Mouse (Mus musculus) MEL (cell line): Measurements from ENCODE around the gene Dnaic2.

Experiments
- BHLHE40 ChIP-seq: IDR thresholded peaks from 2 replicates; pipeline ENCODE4 v1.6.1; 2012; ENCODE audit warnings: low read depth, mild to moderate bottlenecking, inconsistent platforms, low read length, improper control_type of control experiment, borderline replicate concordance
- CHD1 ChIP-seq: IDR thresholded peaks from 2 replicates; pipeline ENCODE4 v1.6.1; 2012; ENCODE audit warnings: low read depth, mild to moderate bottlenecking, inconsistent platforms, low read length, improper control_type of control experiment
- CHD2 ChIP-seq: IDR thresholded peaks from 2 replicates; pipeline ENCODE4 v1.6.1; 2011; ENCODE audit warnings: low read length, improper control_type of control experiment
- CTCF ChIP-seq, 3 experiments: IDR thresholded peaks in 2 of 3; conservative IDR thresholded peaks in 1 of 3; 2 replicates each; pipeline ENCODE4 v1.5.1; 2011 to 2012; ENCODE audit warnings: low read length in 3 of 3, low read depth in 2 of 3, mild to moderate bottlenecking in 2 of 3, improper control_type of control experiment in 1 of 3, inconsistent platforms in 1 of 3, mixed read lengths in 1 of 3, moderate library complexity in 1 of 3; ENCODE audit not compliant: control insufficient read depth in 1 of 3, insufficient read depth in 1 of 3, poor library complexity in 1 of 3, severe bottlenecking in 1 of 3
- EP300 ChIP-seq, 2 experiments: IDR thresholded peaks; 2 replicates each; pipeline ENCODE4 v1.6.1; 2011; ENCODE audit warnings: improper control_type of control experiment in 2 of 2, low read length in 2 of 2, low read depth in 1 of 2, mild to moderate bottlenecking in 1 of 2
- GATA1 ChIP-seq: IDR thresholded peaks from 2 replicates; pipeline ENCODE4 v1.6.1; 2011; ENCODE audit warnings: low read depth, low read length, improper control_type of control experiment
- JUND ChIP-seq: IDR thresholded peaks from 2 replicates; pipeline ENCODE4 v1.6.1; 2011; ENCODE audit warnings: low read depth, mild to moderate bottlenecking, improper control_type of control experiment, low read length
- MAFK ChIP-seq: IDR thresholded peaks from 2 replicates; pipeline ENCODE4 v1.6.1; 2011; ENCODE audit warnings: low read depth, mild to moderate bottlenecking, low read length, improper control_type of control experiment, borderline replicate concordance
- MEF2A ChIP-seq: IDR thresholded peaks from 2 replicates; pipeline ENCODE4 v1.6.1; 2014; ENCODE audit warnings: low read depth, mild to moderate bottlenecking, inconsistent platforms, low read length, improper control_type of control experiment; ENCODE audit not compliant: poor library complexity, insufficient replicate concordance, severe bottlenecking; ENCODE audit errors: extremely low read depth
- POLR2A ChIP-seq, 2 experiments: IDR thresholded peaks; 2 replicates each; pipeline ENCODE4 v1.6.1; 2011 to 2012; ENCODE audit warnings: low read length in 2 of 2, mild to moderate bottlenecking in 2 of 2, control low read depth in 1 of 2, improper control_type of control experiment in 1 of 2, low read depth in 1 of 2, moderate library complexity in 1 of 2; ENCODE audit not compliant: control insufficient read depth in 1 of 2, insufficient read depth in 1 of 2, poor library complexity in 1 of 2
- RCOR1 ChIP-seq: IDR thresholded peaks from 2 replicates; pipeline ENCODE4 v1.6.1; 2012; ENCODE audit warnings: low read depth, mild to moderate bottlenecking, inconsistent platforms, low read length, improper control_type of control experiment
- SIN3A ChIP-seq: IDR thresholded peaks from 2 replicates; pipeline ENCODE4 v1.6.1; 2012; ENCODE audit warnings: low read length, improper control_type of control experiment, inconsistent platforms
- TBP ChIP-seq: IDR thresholded peaks from 2 replicates; pipeline ENCODE4 v1.8.0; 2011; ENCODE audit warnings: low read depth, low read length, improper control_type of control experiment
- USF2 ChIP-seq, 2 experiments: IDR thresholded peaks; 2 replicates each; pipeline ENCODE4 v1.6.1; 2011 to 2012; ENCODE audit warnings: improper control_type of control experiment in 2 of 2, low read length in 2 of 2, borderline replicate concordance in 1 of 2, inconsistent platforms in 1 of 2, low read depth in 1 of 2, mild to moderate bottlenecking in 1 of 2; ENCODE audit not compliant: insufficient read depth in 1 of 2

- TF ChIP-seq POLR2A (IDR thresholded peaks at IDR 0.05; ENCODE audit: control insufficient read depth in 1 of 2, insufficient read depth in 1 of 2, low read depth in 1 of 2, low read length in 2 of 2, poor library complexity in 1 of 2) (no peak), CTCF (IDR thresholded peaks at IDR 0.05 in 2 of 3, conservative IDR thresholded peaks at IDR 0.05 in 1 of 3; ENCODE audit: control insufficient read depth in 1 of 3, insufficient read depth in 1 of 3, low read depth in 2 of 3, low read length in 3 of 3, poor library complexity in 1 of 3, severe bottlenecking in 1 of 3) (no peak), USF2 (IDR thresholded peaks at IDR 0.05; ENCODE audit: borderline replicate concordance in 1 of 2, insufficient read depth in 1 of 2, low read depth in 1 of 2, low read length in 2 of 2) (no peak), MEF2A (no peak), EP300 (IDR thresholded peaks at IDR 0.05; ENCODE audit: low read depth in 1 of 2, low read length in 2 of 2) (no peak), SIN3A (no peak), GATA1 (no peak), TBP (no peak), CHD1 (no peak), CHD2 (no peak), MAFK (no peak), RCOR1 (no peak), JUND (no peak), BHLHE40 (no peak)
Observed at GRCm38 (mm10) chr11:114791891-114792411, 64.7 kb downstream of the Dnaic2 start.
